Mouse (Mus musculus) T-cell, adult 2 months (primary cell): Measurements from ENCODE around the gene Cnn1.

Experiments
- DNase-seq: peaks from one replicate; pipeline ENCODE4 v3.0.0; 2022; ENCODE audit warnings: low spot score

Cnn1 gene

GRCm38 (mm10) chr9:22098993-22099696 lies at the start of gene Cnn1:
TSS of gene Cnn1 (plus strand) at chr9:22099216.
- no peak for DNase-seq

GRCm38 (mm10) chr9:22049315-22049714 lies 49.7 kb upstream of the Cnn1 start:
- no peak for DNase-seq

GRCm38 (mm10) chr9:22049721-22050270 lies 49.2 kb upstream of the Cnn1 start:
- DNase-seq = no peak

GRCm38 (mm10) chr9:22050351-22050889 lies 48.6 kb upstream of the Cnn1 start:
- DNase-seq = peak; percentile 24

- DNase-seq = no peak
These were observed 47.7 kb upstream of the Cnn1 start for GRCm38 (mm10) chr9:22051161-22051957.

GRCm38 (mm10) chr9:22051958-22052254 lies 47.1 kb upstream of the Cnn1 start, which contains the start of gene Elavl3:
TSS of gene Elavl3 (minus strand) at chr9:22052023.
- no peak for DNase-seq

- no peak for DNase-seq
These were observed 45.4 kb upstream of the Cnn1 start for GRCm38 (mm10) chr9:22053657-22054056.

GRCm38 (mm10) chr9:22054411-22055076 lies 44.5 kb upstream of the Cnn1 start:
- peak; percentile 67 for DNase-seq

- no peak for DNase-seq
These were observed 43.3 kb upstream of the Cnn1 start for GRCm38 (mm10) chr9:22055713-22056112.

GRCm38 (mm10) chr9:22056303-22056910 lies 42.6 kb upstream of the Cnn1 start:
- no peak for DNase-seq

GRCm38 (mm10) chr9:22057031-22057517 lies 41.9 kb upstream of the Cnn1 start:
- DNase-seq = no peak

- no peak for DNase-seq
These were observed 41.0 kb upstream of the Cnn1 start for GRCm38 (mm10) chr9:22058011-22058424.

- DNase-seq = no peak
These were observed 37.7 kb upstream of the Cnn1 start for GRCm38 (mm10) chr9:22061339-22061738.

- no peak for DNase-seq
These were observed 34.7 kb upstream of the Cnn1 start for GRCm38 (mm10) chr9:22064341-22064740.

GRCm38 (mm10) chr9:22065642-22066041 lies 33.4 kb upstream of the Cnn1 start:
- DNase-seq = no peak

GRCm38 (mm10) chr9:22066433-22066832 lies 32.6 kb upstream of the Cnn1 start:
- DNase-seq = peak; percentile 52

- no peak for DNase-seq
These were observed 31.8 kb upstream of the Cnn1 start for GRCm38 (mm10) chr9:22067195-22067594.

GRCm38 (mm10) chr9:22069881-22070553 lies 29.0 kb upstream of the Cnn1 start:
- DNase-seq = no peak

- peak; percentile 95 for DNase-seq
These were observed 28.0 kb upstream of the Cnn1 start, which contains the start of the genes Gm49318 and Zfp653 for GRCm38 (mm10) chr9:22070791-22071573. TSS of gene Gm49318 (minus strand) at chr9:22071259. TSS of gene Zfp653 (minus strand) at chr9:22071376.

GRCm38 (mm10) chr9:22072276-22072675 lies 26.7 kb upstream of the Cnn1 start:
- no peak for DNase-seq
